Mouse (Mus musculus): Measurements from ENCODE around the gene Rab1a. TPM values are rescaled to one million over a fixed set of nuclear protein-coding genes. Genes with fewer than 3 reads are reported as not detected.
"Not testable (repeated sequence)": the region's sequence is repeated elsewhere in the genome, so short reads cannot be mapped to it uniquely, and the experiment has no call there.

Rab1a gene
- polyA plus RNA-seq (2015; fragmentation: Nextera tagmentation; extraction: Ambion mirVana): 306 and 312 TPM in 2 replicates

DNA sequence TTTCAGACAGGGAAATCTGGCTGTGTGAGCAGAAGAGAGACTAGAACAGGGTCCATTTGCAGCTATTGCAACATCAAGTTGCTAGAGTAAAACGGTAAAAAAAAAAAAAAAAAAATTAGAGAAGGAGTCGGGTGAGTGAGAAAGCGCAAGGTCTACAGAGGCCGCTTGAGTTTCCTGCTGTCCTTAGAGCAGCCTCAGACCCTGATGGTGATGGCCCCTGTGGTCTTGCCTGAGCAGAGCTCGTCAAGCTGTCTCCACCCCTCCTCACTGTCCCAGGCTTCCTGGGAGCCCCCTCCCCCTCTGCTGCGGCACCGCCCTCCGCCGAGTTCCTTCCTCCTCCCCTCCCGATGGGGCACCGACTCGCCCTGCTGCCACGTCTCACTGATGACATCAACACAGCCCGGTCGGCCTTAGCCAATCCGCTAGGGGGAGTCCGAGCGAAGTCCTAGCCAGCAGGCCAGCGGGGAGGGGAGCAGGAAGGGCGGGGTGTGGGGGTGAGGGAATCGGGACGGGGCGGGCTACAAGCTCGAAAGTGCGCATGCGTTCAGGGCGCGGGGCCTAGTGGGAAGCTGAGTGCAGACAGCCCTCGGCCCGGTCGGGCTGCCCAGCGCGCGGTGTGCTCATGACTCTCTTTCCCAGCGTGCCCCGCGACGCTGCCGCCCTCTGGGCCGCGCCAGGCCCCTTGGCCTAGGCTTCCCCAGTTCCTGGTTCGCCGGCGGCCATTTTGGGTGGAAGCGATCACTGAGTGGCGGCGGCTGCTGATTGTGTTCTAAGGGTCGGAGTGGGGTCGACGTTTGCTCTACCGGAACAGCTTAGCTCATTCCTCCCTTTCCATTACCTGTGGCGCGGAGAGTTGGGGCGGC lies at the start of gene Rab1a:
Gene Rab1a, plus strand, starts transcription at position 720 of the 863 bp plus-strand sequence.
- ATAC-seq (ENCODE audit: insufficient read depth, low FRiP score, low read depth): peak; percentile 98
- H3K9ac ChIP-seq: peak within 1 kb of the TSS; percentile 98
- H3K9me3 ChIP-seq: no peaks in the 10 kb centered on the region
- peak within 1 kb of the TSS; percentile 97 for H3K4me3 ChIP-seq (replicated peaks)
- no peaks in the 10 kb centered on the region for H3K27me3 ChIP-seq (replicated peaks)
- under 1% methylated on average over 49 of the region's 54 CpGs for WGBS
- H3K4me2 ChIP-seq: peak within 1 kb of the TSS; percentile 65
- peaks cover 23% of the 10 kb centered on the region; the same call in 1 of the 2 replicates for H3K4me1 ChIP-seq
- H3K36me3 ChIP-seq: no peaks in the 10 kb centered on the region
- peak within 1 kb of the TSS; percentile 97 for H3K27ac ChIP-seq

DNA sequence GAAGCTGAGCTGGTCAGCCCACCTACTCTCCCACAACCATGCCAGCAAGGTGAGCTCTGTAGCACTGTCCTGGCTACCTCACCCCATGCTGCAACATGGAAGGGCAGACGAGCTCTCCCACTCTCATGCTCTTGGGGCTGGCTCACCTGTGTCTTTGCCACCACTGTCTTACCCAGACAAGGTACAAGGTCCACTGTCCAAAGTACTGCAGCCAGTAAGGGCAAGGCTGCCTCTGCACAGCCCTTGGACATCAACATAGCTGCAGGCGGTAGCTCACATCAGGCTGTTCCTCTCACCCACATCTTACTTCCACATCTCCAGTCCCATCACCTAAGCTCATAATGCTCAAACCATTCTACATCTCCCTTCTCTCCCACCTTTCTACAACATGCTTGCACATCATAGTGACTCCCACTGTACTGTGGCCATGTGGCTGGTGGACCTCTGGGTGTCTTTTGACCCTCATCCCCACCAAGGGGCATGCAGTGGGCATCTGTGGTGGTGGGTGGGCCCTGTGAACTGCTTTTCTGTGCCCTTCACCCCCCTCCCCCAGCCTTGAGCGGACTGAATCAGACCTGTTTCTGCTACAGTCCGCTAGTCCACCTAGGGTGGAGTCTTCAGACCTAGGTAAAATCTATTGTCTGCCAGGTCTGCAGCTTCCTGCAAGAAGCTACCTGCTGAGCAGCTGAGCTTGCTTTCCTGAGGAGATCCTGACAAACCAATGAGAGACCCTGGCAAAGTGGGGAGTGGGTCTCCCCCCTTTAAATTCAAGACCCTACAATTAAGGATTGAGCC lies 48.9 kb upstream of the Rab1a start:
- WGBS: 81% methylated on average over 4 of the region's 4 CpGs
- no peaks in the 10 kb centered on the region for H3K36me3 ChIP-seq
- no peaks in the 10 kb centered on the region for H3K4me1 ChIP-seq
- H3K4me2 ChIP-seq: no peak overlapping the region
- H3K9ac ChIP-seq: no peak overlapping the region
- H3K4me3 ChIP-seq (replicated peaks): no peak overlapping the region
- ATAC-seq (ENCODE audit: insufficient read depth, low FRiP score, low read depth): no peak
- no peak overlapping the region for H3K27ac ChIP-seq
- no peaks in the 10 kb centered on the region for H3K9me3 ChIP-seq
- no peaks in the 10 kb centered on the region for H3K27me3 ChIP-seq (replicated peaks)

DNA sequence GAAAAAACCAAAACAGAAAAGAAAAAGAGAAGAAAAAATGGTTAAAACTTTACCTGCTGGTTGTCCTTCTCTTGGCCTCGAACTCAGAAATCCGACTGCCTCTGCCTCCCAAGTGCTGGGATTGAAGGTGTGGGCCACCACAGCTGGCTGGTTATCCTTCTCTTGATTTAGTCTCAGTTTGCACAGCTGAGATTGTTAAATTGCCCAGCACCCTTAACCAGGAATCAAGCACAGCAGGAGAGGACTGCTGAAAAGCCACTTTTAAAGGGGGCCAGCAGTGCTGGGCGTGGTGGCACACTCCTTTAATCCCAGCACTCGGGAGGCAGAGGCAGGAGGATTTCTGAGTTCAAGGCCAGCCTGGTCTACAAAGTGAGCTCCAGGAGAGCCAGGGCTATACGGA lies 47.7 kb upstream of the Rab1a start:
- not testable (repeated sequence) for H3K27ac ChIP-seq; H3K9me3 ChIP-seq; H3K4me2 ChIP-seq; H3K4me3 ChIP-seq (replicated peaks); H3K4me1 ChIP-seq; H3K36me3 ChIP-seq; H3K9ac ChIP-seq; ATAC-seq (ENCODE audit: insufficient read depth, low FRiP score, low read depth); H3K27me3 ChIP-seq (replicated peaks)
- 92% methylated on average over 5 of the region's 5 CpGs for WGBS

DNA sequence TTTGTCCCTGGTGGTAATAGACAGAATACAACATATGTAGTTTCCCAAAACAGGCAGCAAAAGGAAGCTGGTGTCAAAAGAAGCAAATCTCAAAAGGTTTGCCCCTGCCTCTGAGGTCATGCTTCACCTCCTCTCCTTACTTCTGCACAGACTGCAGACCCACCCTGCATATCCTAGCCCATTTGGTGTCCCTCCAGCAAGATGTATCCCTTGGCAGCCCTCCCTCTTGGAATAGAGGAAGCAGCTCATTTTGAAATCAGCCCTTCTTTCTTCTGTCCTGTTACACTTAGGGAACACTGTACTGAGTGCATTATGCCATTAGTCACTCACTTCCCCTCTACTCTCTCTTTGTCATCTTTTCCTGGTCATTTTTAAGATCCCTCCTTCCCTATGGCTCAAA lies 42.4 kb upstream of the Rab1a start:
- Histone ChIP-seq H3K36me3 (no peaks in the 10 kb centered on the region), H3K4me2 (no peak overlapping the region), H3K4me1 (no peaks in the 10 kb centered on the region), H3K9ac (no peak overlapping the region), H3K27ac (no peak overlapping the region), H3K4me3 (replicated peaks) (no peak overlapping the region), H3K9me3 (no peaks in the 10 kb centered on the region), H3K27me3 (replicated peaks) (no peaks in the 10 kb centered on the region)
- ATAC-seq (ENCODE audit: insufficient read depth, low FRiP score, low read depth): no peak

DNA sequence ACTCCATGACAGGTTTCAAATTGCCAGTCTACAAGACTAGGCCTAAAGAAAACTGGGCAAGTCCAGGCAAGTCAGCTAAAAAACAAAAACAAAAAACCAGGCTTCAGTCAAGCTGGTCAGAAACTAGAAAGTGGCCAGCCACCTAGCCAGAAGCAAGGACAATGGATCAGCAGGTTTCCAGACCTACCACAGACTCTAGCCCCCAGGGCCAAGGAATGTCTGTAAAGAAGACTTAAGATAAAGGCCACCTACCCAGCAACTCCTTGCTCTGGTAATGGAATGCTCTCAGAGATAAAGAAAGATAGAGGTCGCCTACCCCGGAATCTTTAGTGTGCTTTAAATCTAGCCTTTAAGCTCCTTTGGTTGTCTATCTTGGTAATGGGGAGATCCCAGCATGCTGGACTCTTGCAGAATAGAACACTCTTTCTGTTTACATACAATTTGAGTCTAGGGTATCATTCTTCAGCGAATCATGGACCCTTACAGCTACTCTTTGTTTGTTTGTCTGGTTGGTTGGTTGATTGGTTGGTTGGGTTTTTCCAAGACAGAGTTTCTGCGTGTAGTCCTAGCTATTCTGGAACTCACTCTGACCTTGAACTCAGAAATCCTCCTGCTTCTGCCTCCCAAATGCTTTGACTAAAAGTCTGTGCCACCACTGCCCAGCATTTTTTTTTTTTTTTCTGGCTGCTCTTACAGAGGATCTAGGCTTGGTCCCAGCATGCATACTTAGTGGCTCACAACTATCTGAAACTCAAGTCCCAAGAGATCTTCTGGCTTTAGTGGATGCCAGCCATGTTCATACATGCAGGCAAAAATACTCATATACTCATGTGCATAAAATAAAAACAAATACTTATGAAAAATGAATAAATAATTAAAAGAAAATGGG lies 36.0 kb upstream of the Rab1a start:
- no peak for ATAC-seq (ENCODE audit: insufficient read depth, low FRiP score, low read depth)
- H3K27ac ChIP-seq: no peak overlapping the region

DNA sequence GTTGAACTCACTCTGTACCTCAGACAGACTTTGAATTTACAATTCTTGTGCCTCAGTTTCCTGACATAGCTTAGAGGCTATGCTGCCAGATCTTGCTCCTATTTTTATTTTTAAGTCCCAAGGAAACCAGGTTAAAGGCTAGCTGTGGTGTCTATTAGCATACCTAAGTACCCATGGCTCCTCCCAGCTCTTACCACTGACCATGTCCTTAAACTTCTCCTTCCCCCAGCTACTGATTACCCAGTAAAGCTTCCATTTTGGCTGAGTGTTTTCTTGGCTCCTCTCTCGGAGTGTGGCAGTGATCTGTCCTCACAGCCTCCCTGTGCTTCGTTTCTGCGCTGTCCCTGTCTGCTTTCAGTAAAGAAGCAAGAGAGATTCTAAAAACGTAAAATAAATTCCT lies 35.2 kb upstream of the Rab1a start:
- Histone ChIP-seq H3K4me1 (no peaks in the 10 kb centered on the region), H3K4me2 (no peak overlapping the region), H3K9ac (no peak overlapping the region), H3K36me3 (no peaks in the 10 kb centered on the region), H3K27ac (no peak overlapping the region), H3K9me3 (no peaks in the 10 kb centered on the region), H3K4me3 (replicated peaks) (no peak overlapping the region), H3K27me3 (replicated peaks) (no peaks in the 10 kb centered on the region)
- no peak for ATAC-seq (ENCODE audit: insufficient read depth, low FRiP score, low read depth)
- WGBS: 79% methylated on average over 4 of the region's 4 CpGs

More for the DNA sequence above, 36.0 kb upstream of the Rab1a start:
- Histone ChIP-seq H3K36me3 (no peaks in the 10 kb centered on the region), H3K9me3 (no peaks in the 10 kb centered on the region), H3K4me3 (replicated peaks) (no peak overlapping the region), H3K27me3 (replicated peaks) (no peaks in the 10 kb centered on the region), H3K4me2 (no peak overlapping the region), H3K9ac (no peak overlapping the region), H3K4me1 (no peaks in the 10 kb centered on the region)
- 63% methylated on average over 4 of the region's 4 CpGs for WGBS

DNA sequence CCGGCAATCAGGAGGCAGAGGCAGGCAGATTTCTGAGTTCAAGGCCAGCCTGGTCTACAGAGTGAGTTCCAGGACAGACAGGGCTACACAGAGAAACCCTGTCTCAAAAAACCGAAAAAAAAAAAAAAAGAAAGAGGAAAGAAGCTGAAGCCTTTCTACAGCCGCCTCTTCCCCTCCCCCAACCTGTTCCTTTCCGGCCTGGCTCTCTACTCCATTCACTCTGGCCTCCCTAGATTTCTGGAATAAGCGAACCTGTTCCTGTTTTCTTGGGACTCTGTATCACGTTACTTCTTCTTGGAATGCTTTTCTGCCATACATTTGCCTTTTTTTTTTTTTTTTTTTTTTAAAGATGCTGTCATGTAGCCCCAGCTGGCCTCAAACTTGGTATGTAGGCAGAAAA lies 34.8 kb upstream of the Rab1a start:
- H3K27ac ChIP-seq; H3K27me3 ChIP-seq (replicated peaks); H3K4me3 ChIP-seq (replicated peaks); H3K36me3 ChIP-seq; H3K4me2 ChIP-seq; H3K9me3 ChIP-seq; H3K9ac ChIP-seq; ATAC-seq (ENCODE audit: insufficient read depth, low FRiP score, low read depth); H3K4me1 ChIP-seq: not testable (repeated sequence)
- WGBS: 78% methylated on average over 6 of the region's 6 CpGs

DNA sequence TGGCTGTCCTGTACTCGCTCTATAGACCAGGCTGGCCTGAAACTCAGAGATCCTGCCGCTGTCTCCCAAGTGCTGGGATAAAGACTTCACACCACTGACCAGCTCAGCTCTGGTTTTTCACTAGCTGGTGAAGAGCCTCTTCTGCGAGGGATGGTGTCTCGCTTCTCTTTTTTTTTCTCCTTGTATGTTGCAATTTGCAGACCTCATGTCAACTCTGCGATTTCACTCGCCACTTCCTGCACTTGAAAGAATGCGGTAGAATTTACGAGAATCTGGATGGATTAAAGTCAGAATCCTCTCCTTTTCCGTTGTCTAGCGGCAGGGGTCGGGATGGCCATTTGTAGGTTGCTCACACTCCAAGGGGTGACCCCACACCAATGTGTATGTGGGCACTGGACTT lies 32.3 kb upstream of the Rab1a start:
- Histone ChIP-seq H3K4me3 (replicated peaks) (no peak overlapping the region), H3K9me3 (no peaks in the 10 kb centered on the region), H3K27me3 (replicated peaks) (no peaks in the 10 kb centered on the region), H3K4me2 (no peak overlapping the region), H3K36me3 (no peaks in the 10 kb centered on the region), H3K27ac (no peak overlapping the region), H3K4me1 (no peaks in the 10 kb centered on the region), H3K9ac (no peak overlapping the region)
- 76% methylated on average over 11 of the region's 11 CpGs for WGBS
- ATAC-seq (ENCODE audit: insufficient read depth, low FRiP score, low read depth): no peak

DNA sequence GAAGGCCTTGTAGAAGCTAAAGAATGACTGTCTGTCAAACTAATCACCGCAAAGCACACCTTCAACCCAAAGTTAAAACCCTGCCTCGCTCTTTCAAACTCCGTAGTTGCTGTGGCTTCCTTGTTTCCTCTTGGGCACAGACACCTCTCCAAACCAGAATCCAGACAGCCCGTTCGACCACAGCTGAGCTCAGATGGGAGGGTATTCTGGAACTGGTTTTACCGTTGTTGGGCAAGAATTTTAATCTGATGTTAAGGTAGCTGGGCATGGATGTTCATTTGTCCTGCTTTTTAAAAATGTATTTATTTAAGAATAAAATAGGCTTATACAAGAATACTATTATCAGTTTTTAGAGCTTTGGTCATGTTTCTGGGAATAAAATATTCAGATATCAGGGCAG lies 14.0 kb upstream of the Rab1a start:
- no peaks in the 10 kb centered on the region for H3K4me1 ChIP-seq
- no peak overlapping the region for H3K4me2 ChIP-seq
- WGBS: 56% methylated on average over 6 of the region's 6 CpGs
- H3K4me3 ChIP-seq (replicated peaks): no peak overlapping the region
- no peak overlapping the region for H3K9ac ChIP-seq
- ATAC-seq (ENCODE audit: insufficient read depth, low FRiP score, low read depth): no peak
- H3K27ac ChIP-seq: no peak overlapping the region
- no peaks in the 10 kb centered on the region for H3K9me3 ChIP-seq
- H3K36me3 ChIP-seq: no peaks in the 10 kb centered on the region
- H3K27me3 ChIP-seq (replicated peaks): no peaks in the 10 kb centered on the region

DNA sequence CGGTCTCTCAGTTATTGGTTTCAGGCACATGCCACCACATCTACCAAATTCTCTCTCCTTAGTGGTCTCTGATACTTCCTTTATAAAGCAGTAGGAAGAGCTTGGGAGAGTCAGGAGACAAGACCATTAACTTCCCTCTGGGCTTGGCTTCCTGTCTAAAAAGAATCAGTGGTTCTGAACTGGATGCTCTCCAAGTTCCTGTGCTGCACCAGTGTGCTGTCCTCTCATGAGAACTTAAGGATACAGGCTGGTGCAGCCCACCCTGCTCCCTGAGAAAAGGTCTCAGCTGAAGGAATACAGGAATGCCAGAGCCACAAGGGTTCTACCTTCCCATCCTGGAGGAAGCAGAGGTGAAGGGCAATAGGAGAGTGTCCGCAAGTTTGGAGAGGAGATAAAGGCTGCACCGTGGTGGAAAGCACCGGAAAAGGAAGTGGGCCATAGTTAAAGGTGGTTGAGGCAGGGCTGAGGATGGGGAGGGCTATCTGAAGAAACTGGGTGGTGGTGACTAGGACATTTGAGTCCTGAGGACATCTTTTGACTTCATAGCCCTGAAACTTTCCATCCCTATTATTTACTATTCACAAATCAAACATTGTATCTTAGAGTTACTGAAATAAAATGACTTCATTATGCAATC lies 8.0 kb upstream of the Rab1a start:
- Histone ChIP-seq H3K4me2 (no peak overlapping the region), H3K4me1 (no peaks in the 10 kb centered on the region), H3K4me3 (replicated peaks) (no peak overlapping the region), H3K27ac (no peak overlapping the region), H3K27me3 (replicated peaks) (no peaks in the 10 kb centered on the region), H3K9ac (no peak overlapping the region), H3K36me3 (no peaks in the 10 kb centered on the region), H3K9me3 (no peaks in the 10 kb centered on the region)
- 82% methylated on average over 4 of the region's 4 CpGs for WGBS
- no peak for ATAC-seq (ENCODE audit: insufficient read depth, low FRiP score, low read depth)

DNA sequence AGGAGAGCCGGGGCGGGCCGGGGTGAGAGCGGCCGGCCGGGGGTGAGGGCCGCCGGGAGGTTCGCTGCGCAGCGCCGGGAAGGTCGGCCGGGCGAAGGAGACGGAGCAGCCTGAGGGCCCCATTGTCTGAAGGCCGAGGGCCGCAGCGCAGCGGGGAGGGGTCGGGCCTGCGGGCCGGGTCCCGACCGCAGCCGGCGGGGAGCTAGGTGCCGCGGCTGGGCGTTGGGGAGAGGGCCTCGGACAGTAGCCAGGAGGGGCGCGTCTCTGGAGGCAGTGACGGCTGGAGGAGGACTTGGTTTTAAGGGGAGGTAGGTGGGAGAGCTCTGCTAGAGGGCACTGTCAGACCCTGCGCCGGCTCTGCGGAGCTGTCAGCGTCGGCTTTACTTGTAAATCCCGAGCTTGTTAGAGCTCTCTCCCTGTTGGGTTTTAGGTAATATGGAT lies 449 bp downstream of the Rab1a start:
- H3K4me3 ChIP-seq (replicated peaks): peak overlapping the region; percentile 97
- peak overlapping the region; percentile 98 for H3K9ac ChIP-seq
- WGBS: under 1% methylated on average over 40 of the region's 40 CpGs
- ATAC-seq (ENCODE audit: insufficient read depth, low FRiP score, low read depth): peak; percentile 1; the same call in 1 of the 2 replicates
- peak overlapping the region; percentile 97 for H3K27ac ChIP-seq
- H3K36me3 ChIP-seq: no peaks in the 10 kb centered on the region
- H3K9me3 ChIP-seq: no peaks in the 10 kb centered on the region
- H3K4me1 ChIP-seq: peaks cover 27% of the 10 kb centered on the region; the same call in 1 of the 2 replicates
- no peaks in the 10 kb centered on the region for H3K27me3 ChIP-seq (replicated peaks)
- peak overlapping the region; percentile 65 for H3K4me2 ChIP-seq

Measured in stomach, embryonic 15.5 days (tissue).